ENCODE assay signal across 6 mouse cellular contexts in the genomic region with DNA sequence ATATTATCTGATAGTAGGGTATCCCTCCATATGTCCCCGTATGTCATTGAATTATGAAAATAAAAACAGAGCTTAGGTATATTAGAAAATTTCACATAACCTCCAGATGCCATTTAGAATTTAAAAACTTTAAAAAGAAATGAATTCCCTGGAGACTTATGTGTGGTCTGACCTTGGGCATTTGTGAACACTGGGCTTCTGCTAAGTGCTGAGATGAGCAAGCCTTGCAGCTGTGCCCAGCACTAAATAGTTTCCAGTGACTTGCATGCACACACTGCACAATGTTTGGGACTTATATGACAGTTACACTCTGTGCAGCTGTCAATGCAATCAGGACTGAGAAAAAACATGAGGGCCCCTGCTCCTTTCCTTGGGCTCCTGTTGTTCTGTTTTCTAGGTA.
DNase-seq lines count a peak whose midpoint lies in the region; ATAC-seq and TF ChIP-seq lines count a peak whose summit lies in the region.
"Not testable (repeated sequence)": the region's sequence is repeated elsewhere in the genome, so short reads cannot be mapped to it uniquely, and the experiment has no call there.

No protein-coding gene starts in this region.

- peak; percentile 7 for DNase-seq in A20 (ENCODE audit: low read depth, low spot score)
- peak; percentile 73 for DNase-seq in CH12.LX (ENCODE audit: extremely low read depth)
- DNase-seq in embryo, embryonic 10.5 days (ENCODE audit: low spot score), result peak; percentile 0
- peak; percentile 1 for DNase-seq in embryonic facial prominence, embryonic 14.5 days (ENCODE audit: low spot score)
- DNase-seq in retina, embryonic 14.5 days (ENCODE audit: low spot score), result peak; percentile 23

- TF ChIP-seq POLR2A in CH12.LX (IDR thresholded peaks at IDR 0.05; ENCODE audit: low read depth, low read length), result not testable (repeated sequence)

- dilution Hi-C loops in CH12.LX (cut with MboI; ENCODE audit: extremely low pct_ligation_motif_present, extremely low pct_unique_long_range_greater_than_20kb, low sequenced_read_pairs), result not testable (repeated sequence)

- TF ChIP-seq EP300 in CH12.LX (IDR thresholded peaks at IDR 0.05; ENCODE audit: low read length), result peak; percentile 88

- ATAC-seq in embryonic facial prominence, embryonic 14.5 days (ENCODE audit: low read depth), result not testable (repeated sequence)
- ATAC-seq in neural tube, embryonic 14.5 days (ENCODE audit: low read depth), result peak; percentile 44; the same call in 1 of the 2 replicates

- not testable (repeated sequence) for TF ChIP-seq RAD21 in CH12.LX (IDR thresholded peaks at IDR 0.05; ENCODE audit: low read depth, low read length)

- not testable (repeated sequence) for H3K4me3 ChIP-seq in CH12.LX (replicated peaks in 1 of 3; ENCODE audit: low read depth in 2 of 3, low read length in 2 of 3, poor library complexity in 1 of 3); embryonic facial prominence, embryonic 14.5 days (ENCODE audit: low read depth, low read length); neural tube, embryonic 14.5 days (ENCODE audit: low read depth, low read length)

- not testable (repeated sequence) for H3K36me3 ChIP-seq in CH12.LX (replicated peaks in 1 of 2; ENCODE audit: control insufficient read depth in 1 of 2, insufficient read depth in 1 of 2, low read length in 1 of 2); embryonic facial prominence, embryonic 14.5 days (ENCODE audit: control insufficient read depth, insufficient read depth, low read length); neural tube, embryonic 14.5 days (ENCODE audit: control insufficient read depth, insufficient read depth, low read length)

- H3K79me2 ChIP-seq in CH12.LX (replicated peaks; ENCODE audit: control insufficient read depth, extremely low read depth, insufficient read depth, poor library complexity, severe bottlenecking), result not testable (repeated sequence)

- TF ChIP-seq CTCF in CH12.LX (conservative IDR thresholded peaks at IDR 0.05 in 1 of 2, IDR thresholded peaks at IDR 0.05 in 1 of 2; ENCODE audit: low read depth in 2 of 2, low read length in 2 of 2), result not testable (repeated sequence)

- not testable (repeated sequence) for H3K4me2 ChIP-seq in CH12.LX (ENCODE audit: insufficient read depth, low read depth, poor library complexity, severe bottlenecking); embryonic facial prominence, embryonic 14.5 days (ENCODE audit: low read depth, low read length); neural tube, embryonic 14.5 days (ENCODE audit: low read depth, low read length)

- in situ Hi-C loops in CH12.LX (cut with MboI; ENCODE audit: low pct_ligation_motif_present, low pct_unique_long_range_greater_than_20kb, low sequenced_read_pairs), result not testable (repeated sequence)

- not testable (repeated sequence) for H3K27ac ChIP-seq in CH12.LX (ENCODE audit: insufficient read depth, low read depth); embryonic facial prominence, embryonic 14.5 days (replicated peaks; ENCODE audit: low read depth, low read length); neural tube, embryonic 14.5 days (ENCODE audit: low read depth, low read length)

- peaks cover 0 to 15% of the 10 kb centered on the region in 2 experiments; a peak in 2 of 4 replicates for H3K4me1 ChIP-seq in CH12.LX (ENCODE audit: control insufficient read depth in 1 of 2, insufficient read depth in 2 of 2)
- H3K4me1 ChIP-seq in embryonic facial prominence, embryonic 14.5 days (ENCODE audit: control insufficient read depth, insufficient read depth, low read length); neural tube, embryonic 14.5 days (ENCODE audit: control insufficient read depth, insufficient read depth, low read length): not testable (repeated sequence)

- 72% methylated on average over 1 of the region's 1 CpGs for WGBS in embryonic facial prominence, embryonic 14.5 days
- WGBS in neural tube, embryonic 14.5 days, result 90% methylated on average over 1 of the region's 1 CpGs

- not testable (repeated sequence) for H3K27me3 ChIP-seq in CH12.LX (replicated peaks); embryonic facial prominence, embryonic 14.5 days (replicated peaks; ENCODE audit: control insufficient read depth, insufficient read depth, low read length); neural tube, embryonic 14.5 days (ENCODE audit: control insufficient read depth, insufficient read depth, low read length)

- not testable (repeated sequence) for H3K9ac ChIP-seq in CH12.LX (ENCODE audit: insufficient read depth, low read depth); embryonic facial prominence, embryonic 14.5 days (ENCODE audit: low read depth, low read length); neural tube, embryonic 14.5 days (replicated peaks; ENCODE audit: low read depth, low read length)

- H3K9me3 ChIP-seq in CH12.LX (replicated peaks; ENCODE audit: low read length); embryonic facial prominence, embryonic 14.5 days (ENCODE audit: control insufficient read depth, low read length); neural tube, embryonic 14.5 days (ENCODE audit: control insufficient read depth, low read length): not testable (repeated sequence)

TF ChIP-seq in CH12.LX, 34 proteins besides CTCF, POLR2A, EP300 and RAD21:
- peak; percentile 75 for TF ChIP-seq IRF4 (IDR thresholded peaks at IDR 0.05; ENCODE audit: low read depth, low read length)
- peak; percentile 40; the same call in 1 of the 2 replicates for TF ChIP-seq MEF2A (IDR thresholded peaks at IDR 0.05; ENCODE audit: borderline replicate concordance, low read depth, low read length)
- 0 out of 2 replicates have a peak, but pooled peaks have one; percentile 58 for TF ChIP-seq MAFK (IDR thresholded peaks at IDR 0.05; ENCODE audit: insufficient replicate concordance, low read length)
- peak; percentile 57 for TF ChIP-seq JUND (conservative IDR thresholded peaks at IDR 0.05; ENCODE audit: low read depth, low read length)
- TF ChIP-seq TCF12 (IDR thresholded peaks at IDR 0.05; ENCODE audit: low read depth, low read length), result peak; percentile 81
- TF ChIP-seq BHLHE40 (IDR thresholded peaks at IDR 0.05; ENCODE audit: low read depth, low read length), result peak; percentile 60
- 0 out of 2 replicates have a peak, but pooled peaks have one; percentile 57 for TF ChIP-seq KAT2A (IDR thresholded peaks at IDR 0.05; ENCODE audit: insufficient replicate concordance, low read length)
- TF ChIP-seq ETS1 (conservative IDR thresholded peaks at IDR 0.05; ENCODE audit: low read depth, low read length), result peak; percentile 77
- TF ChIP-seq NELFE (IDR thresholded peaks at IDR 0.05; ENCODE audit: low read depth, low read length), result 0 out of 2 replicates have a peak, but pooled peaks have one; percentile 17
- peak; percentile 54; the same call in 1 of the 2 replicates for TF ChIP-seq CHD2 (IDR thresholded peaks at IDR 0.05; ENCODE audit: low read length)

Comparison
In these comparisons a context has a peak if more than half of its experiments do, and no peak if none do; other contexts are left out.
1. DNase-seq: peak in every context shown above with its lines; median percentile 73 in CH12.LX; 23 in retina, embryonic 14.5 days; 7 in A20; 1 in embryonic facial prominence, embryonic 14.5 days; 0 in embryo, embryonic 10.5 days.